Mouse (Mus musculus) A20 (cell line): ENCODE data around the gene Nup188.

Experiments used
- DNase-seq: peaks from one replicate; pipeline ENCODE4 v3.0.0-alpha.2; 2011; ENCODE audit warnings: low read depth, low spot score

The Nup188 gene

GRCm38 (mm10) chr2:30285004-30285403 lies 1.2 kb upstream of the Nup188 start:
- peak; percentile 46 for DNase-seq

GRCm38 (mm10) chr2:30285416-30286181 lies 598 bp upstream of the Nup188 start:
- no peak for DNase-seq

- peak; percentile 70 for DNase-seq
These were observed 803 bp downstream of the Nup188 start for GRCm38 (mm10) chr2:30287027-30287373.

GRCm38 (mm10) chr2:30299525-30299924 lies 13.3 kb downstream of the Nup188 start:
- no peak for DNase-seq

- no peak for DNase-seq
These were observed 13.8 kb downstream of the Nup188 start for GRCm38 (mm10) chr2:30299966-30300365.

- no peak for DNase-seq
These were observed 19.9 kb downstream of the Nup188 start for GRCm38 (mm10) chr2:30306087-30306486.

GRCm38 (mm10) chr2:30309351-30309750 lies 23.2 kb downstream of the Nup188 start:
- DNase-seq, result no peak

GRCm38 (mm10) chr2:30311481-30311880 lies 25.3 kb downstream of the Nup188 start:
- no peak for DNase-seq

GRCm38 (mm10) chr2:30316136-30316535 lies 29.9 kb downstream of the Nup188 start:
- peak; percentile 11 for DNase-seq

- DNase-seq, result no peak
These were observed 30.8 kb downstream of the Nup188 start for GRCm38 (mm10) chr2:30316955-30317354.

- no peak for DNase-seq
These were observed 33.1 kb downstream of the Nup188 start for GRCm38 (mm10) chr2:30319260-30319659.

- DNase-seq, result no peak
These were observed 36.9 kb downstream of the Nup188 start for GRCm38 (mm10) chr2:30323111-30323510.

- no peak for DNase-seq
These were observed 39.1 kb downstream of the Nup188 start for GRCm38 (mm10) chr2:30325296-30325695.

- DNase-seq, result no peak
These were observed 41.1 kb downstream of the Nup188 start for GRCm38 (mm10) chr2:30327276-30327675.

- no peak for DNase-seq
These were observed 42.6 kb downstream of the Nup188 start for GRCm38 (mm10) chr2:30328791-30329190.

GRCm38 (mm10) chr2:30335324-30335723 lies 49.1 kb downstream of the Nup188 start:
- DNase-seq, result no peak

GRCm38 (mm10) chr2:30336174-30336915 lies 50.1 kb downstream of the Nup188 start:
- no peak for DNase-seq

- no peak for DNase-seq
These were observed 51.0 kb downstream of the Nup188 start for GRCm38 (mm10) chr2:30337179-30337578.

- DNase-seq, result no peak
These were observed 55.9 kb downstream of the Nup188 start for GRCm38 (mm10) chr2:30342061-30342460.

GRCm38 (mm10) chr2:30342544-30342943 lies 56.3 kb downstream of the Nup188 start:
- DNase-seq, result no peak

GRCm38 (mm10) chr2:30343601-30344137 lies 57.5 kb downstream of the Nup188 start:
- DNase-seq, result no peak

GRCm38 (mm10) chr2:30345971-30346676 lies 59.9 kb downstream of the Nup188 start:
- no peak for DNase-seq
